Mouse (Mus musculus) olfactory bulb, adult 2 months (tissue): ENCODE measurements around the gene A330070K13Rik.

Experiments used
- CTCF ChIP-seq: fragments of 200-500 bp; IDR thresholded peaks from 2 replicates; pipeline ENCODE4 v1.5.1; 2012; ENCODE audit warnings: low read depth, mild to moderate bottlenecking, low read length, moderate library complexity; ENCODE audit not compliant: insufficient read depth
- POLR2A ChIP-seq: fragments of 200-500 bp; IDR thresholded peaks from 2 replicates; pipeline ENCODE4 v1.6.1; 2012; ENCODE audit warnings: mild to moderate bottlenecking, low read depth, low read length, moderate library complexity; ENCODE audit not compliant: insufficient read depth

GRCm38 (mm10) chr5:130411516-130411915, 27.1 kb upstream of the A330070K13Rik start:
- TF ChIP-seq CTCF = no peak
- TF ChIP-seq POLR2A = no peak
